Mouse (Mus musculus) G1E (cell line): Measurements from ENCODE around the gene Vrk1.

Experiments used
- CTCF ChIP-seq: IDR thresholded peaks from 2 replicates; pipeline ENCODE4 v1.5.1; 2012; ENCODE audit warnings: low read depth, low read length, inconsistent platforms, mixed read lengths
- GATA1 ChIP-seq: IDR thresholded peaks from 2 replicates; pipeline ENCODE4 v1.6.1; 2012; ENCODE audit warnings: borderline replicate concordance, low read length, inconsistent platforms, mixed read lengths
- GATA2 ChIP-seq: IDR thresholded peaks from 2 replicates; pipeline ENCODE4 v1.6.1; 2012; ENCODE audit warnings: low read depth, low read length, inconsistent platforms, borderline replicate concordance
- POLR2AphosphoS5 ChIP-seq: IDR thresholded peaks from 2 replicates; pipeline ENCODE4 v1.6.1; 2012; ENCODE audit warnings: low read depth, low read length, inconsistent platforms; ENCODE audit not compliant: insufficient replicate concordance
- TAL1 ChIP-seq: conservative IDR thresholded peaks from 2 replicates; pipeline ENCODE4 v1.6.1; 2012; ENCODE audit warnings: low read depth, low read length, inconsistent platforms, mixed read lengths

DNA sequence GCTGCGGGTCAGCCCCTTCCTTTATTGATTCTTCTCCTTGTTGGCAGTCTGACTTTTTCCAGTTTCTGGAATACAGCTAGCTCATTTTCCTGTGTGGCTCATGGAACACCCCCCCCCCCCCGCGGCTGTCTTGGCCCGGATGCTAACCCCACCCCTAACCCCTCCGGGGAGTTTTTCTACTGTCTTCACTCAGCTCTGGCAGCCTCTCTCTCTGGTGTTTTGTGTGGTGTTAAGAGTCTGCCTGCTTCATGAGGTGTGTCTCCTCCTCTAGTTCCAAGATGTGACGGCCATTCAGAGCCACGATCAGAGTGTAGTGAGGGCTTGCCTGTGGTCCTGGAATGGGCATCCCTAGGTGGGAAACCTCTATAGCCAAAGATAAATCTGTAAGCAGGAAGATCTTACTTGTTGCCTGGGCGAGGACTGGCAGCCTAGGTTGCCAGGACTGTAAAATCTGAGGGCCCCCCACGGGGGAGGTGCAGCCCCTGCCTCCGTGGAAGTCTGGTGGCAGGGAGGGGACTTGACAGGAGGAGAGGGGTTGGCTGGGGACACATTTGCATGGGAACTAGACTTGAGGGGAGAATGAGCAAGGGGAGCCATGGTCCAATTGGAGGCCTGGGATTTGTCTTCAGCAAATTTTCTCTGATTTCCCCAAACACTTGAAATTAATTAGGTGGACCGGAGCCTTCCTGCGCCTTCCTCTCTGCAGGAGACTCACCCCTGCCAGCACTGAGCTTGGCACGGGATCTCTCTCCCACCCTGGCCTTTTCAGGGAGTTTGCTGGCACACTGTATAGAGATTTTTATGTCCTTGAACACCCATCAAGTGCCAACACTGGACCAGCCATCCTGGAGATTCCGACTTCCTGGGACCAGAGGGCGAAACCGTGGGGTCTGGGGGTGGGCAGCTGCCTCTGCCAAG is 93.0 kb downstream of the Vrk1 start:
- TF ChIP-seq CTCF = no peak
- no peak for TF ChIP-seq GATA1
- no peak for TF ChIP-seq POLR2AphosphoS5
- TF ChIP-seq TAL1 = no peak
- TF ChIP-seq GATA2 = no peak
